Mouse (Mus musculus) intestine, embryonic 14.5 days (tissue): ENCODE results near the gene Lrrn2. TPM values are rescaled to one million over a fixed set of nuclear protein-coding genes. Genes with fewer than 3 reads are reported as not detected.

Source experiments
- ATAC-seq: fragments of 200-750 bp; cut with Nextera tagmentation; replicated peaks from 2 replicates; pipeline ENCODE4 v1.8.0; 2017; ENCODE audit warnings: low read depth, moderate number of reproducible peaks, moderate TSS enrichment, moderate library complexity; ENCODE audit not compliant: low FRiP score, low TSS enrichment
- DNase-seq: peaks from one replicate; pipeline ENCODE4 v3.0.0-alpha.2; 2018; ENCODE audit warnings: low spot score
- H3K27ac ChIP-seq: fragments of 300-500 bp; sonication (generic); 2 replicates; pipeline ENCODE4 v1.5.1; 2014; ENCODE audit warnings: low read depth, mild to moderate bottlenecking, control low read depth
- H3K27me3 ChIP-seq: fragments of 300-500 bp; sonication (generic); replicated peaks from 2 replicates; pipeline ENCODE4 v1.6.1; 2014; ENCODE audit warnings: low read length, control low read depth; ENCODE audit not compliant: control insufficient read depth, insufficient read depth
- H3K36me3 ChIP-seq: fragments of 300-500 bp; sonication (generic); 2 replicates; pipeline ENCODE4 v1.6.1; 2014; ENCODE audit warnings: low read length, control low read depth; ENCODE audit not compliant: control insufficient read depth, insufficient read depth
- H3K4me1 ChIP-seq: fragments of 300-500 bp; sonication (generic); replicated peaks from 2 replicates; pipeline ENCODE4 v1.6.1; 2014; ENCODE audit warnings: low read length, control low read depth, mixed read lengths; ENCODE audit not compliant: control insufficient read depth, insufficient read depth
- H3K4me2 ChIP-seq: fragments of 300-500 bp; sonication (generic); 2 replicates; pipeline ENCODE4 v1.6.1; 2014; ENCODE audit warnings: low read length
- H3K4me3 ChIP-seq: fragments of 300-500 bp; sonication (generic); 2 replicates; pipeline ENCODE4 v1.5.1; 2014; ENCODE audit warnings: low read depth, low read length, control low read depth, mixed read lengths
- H3K9ac ChIP-seq: fragments of 300-500 bp; sonication (generic); 2 replicates; pipeline ENCODE4 v1.6.1; 2014; ENCODE audit warnings: mild to moderate bottlenecking, low read length
- H3K9me3 ChIP-seq: fragments of 300-500 bp; sonication (generic); 2 replicates; pipeline ENCODE4 v1.6.1; 2016; ENCODE audit warnings: low read length, control low read depth; ENCODE audit not compliant: control insufficient read depth
- WGBS: fragments of 180-500 bp; shearing (Covaris S2); extraction: QIAGEN DNeasy Blood & Tissue Kit; methylation state at CpG from one replicate; pipeline ENCODE4 v1.1.7; 2014; 5-methylcytosine and 5-hydroxymethylcytosine counted together
- polyA plus RNA-seq: library from polyadenylated mRNA; unstranded; fragments of >200 nt; fragmentation: Nextera tagmentation; extraction: Ambion mirVana; gene quantifications from 2 replicates; pipeline ENCODE4 v1.2.1, GENCODE M21; 2014

The Lrrn2 gene
- polyA plus RNA-seq, 1 experiment from 2014 or later, result 4.4 TPM

DNA sequence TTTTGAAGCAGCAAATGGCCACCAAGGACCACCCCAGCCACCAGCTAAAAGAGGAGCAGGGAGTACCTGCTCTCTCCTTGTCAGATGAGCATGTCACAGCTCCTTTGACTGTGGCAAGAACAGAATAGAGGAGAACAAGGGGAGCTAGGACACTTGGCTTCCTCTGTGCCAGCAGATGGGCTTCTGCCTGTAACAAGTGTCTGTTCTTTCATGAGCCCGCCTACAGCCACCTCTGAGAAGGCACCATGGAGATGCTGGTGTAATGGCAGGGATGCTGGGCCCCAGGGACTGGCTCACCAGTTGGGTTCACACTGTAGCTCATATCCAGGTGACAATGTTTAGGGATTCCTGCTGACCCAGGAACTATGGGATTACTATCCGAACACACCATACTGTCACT, 12.0 kb downstream of the Lrrn2 start:
- H3K27me3 ChIP-seq, result no peaks in the 10 kb centered on the region
- H3K36me3 ChIP-seq, result no peaks in the 10 kb centered on the region
- H3K4me3 ChIP-seq, result no peak overlapping the region
- no peak overlapping the region for H3K9ac ChIP-seq
- no peak overlapping the region for H3K27ac ChIP-seq
- no peak for DNase-seq
- H3K4me2 ChIP-seq, result no peak overlapping the region
- WGBS, result 85% methylated on average over 2 of the region's 2 CpGs
- no peak for ATAC-seq
- H3K4me1 ChIP-seq, result no peaks in the 10 kb centered on the region; the same call in 1 of the 2 replicates
- H3K9me3 ChIP-seq, result no peaks in the 10 kb centered on the region

DNA sequence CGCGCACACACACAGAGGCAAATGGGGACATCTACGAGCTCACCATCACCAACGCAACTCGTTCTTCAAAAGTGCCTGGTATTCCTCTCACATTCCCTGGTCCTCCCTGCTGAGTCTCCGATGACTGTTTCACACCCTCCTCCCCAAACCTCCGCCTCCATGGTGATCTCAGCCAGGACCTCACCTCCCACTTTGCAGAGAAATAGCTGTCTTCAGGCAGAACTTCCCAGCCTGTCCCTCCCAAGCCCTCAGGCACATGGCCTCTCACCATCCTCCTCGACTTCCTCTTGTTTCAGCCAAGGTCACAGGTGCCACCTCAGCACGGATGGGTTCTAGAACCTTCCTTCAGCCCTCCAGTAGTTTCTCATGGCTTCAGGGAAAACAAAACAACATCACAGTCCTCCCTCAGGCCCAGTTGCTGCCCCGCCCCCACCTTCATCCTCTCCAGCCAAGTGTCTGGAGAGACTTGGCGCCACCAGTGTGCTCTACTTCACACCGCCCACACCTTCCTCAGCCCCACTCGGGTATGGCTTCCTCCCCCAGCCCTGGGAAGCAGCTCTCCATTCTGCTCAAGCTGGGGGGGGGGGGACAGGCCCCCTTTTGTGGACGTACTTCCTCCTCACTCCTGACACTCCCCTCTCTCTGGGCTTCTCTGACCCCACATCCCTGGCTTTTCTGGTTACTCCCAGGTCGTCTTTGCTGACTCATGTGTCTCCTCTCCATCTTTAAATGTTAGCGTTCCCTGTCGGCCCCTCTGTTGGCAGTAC, 13.4 kb downstream of the Lrrn2 start:
- no peaks in the 10 kb centered on the region for H3K9me3 ChIP-seq
- ATAC-seq (no peak), DNase-seq (no peak)
- 51% methylated on average over 17 of the region's 17 CpGs for WGBS
- no peak overlapping the region for H3K4me3 ChIP-seq
- H3K4me2 ChIP-seq, result no peak overlapping the region
- no peaks in the 10 kb centered on the region for H3K36me3 ChIP-seq
- no peaks in the 10 kb centered on the region for H3K27me3 ChIP-seq
- no peaks in the 10 kb centered on the region; the same call in 1 of the 2 replicates for H3K4me1 ChIP-seq
- H3K9ac ChIP-seq, result no peak overlapping the region
- no peak overlapping the region for H3K27ac ChIP-seq

- Histone ChIP-seq H3K4me3 (no peak overlapping the region), H3K4me1 (no peaks in the 10 kb centered on the region), H3K27ac (no peak overlapping the region), H3K9me3 (no peaks in the 10 kb centered on the region), H3K27me3 (no peaks in the 10 kb centered on the region), H3K4me2 (no peak overlapping the region), H3K9ac (no peak overlapping the region), H3K36me3 (no peaks in the 10 kb centered on the region)
- DNase-seq (no peak), ATAC-seq (no peak)
- 89% methylated on average over 5 of the region's 6 CpGs for WGBS
Measured at GRCm38 (mm10) chr1:132899029-132899428, 19.0 kb downstream of the Lrrn2 start.

- ATAC-seq, result no peak
- H3K9me3 ChIP-seq, result no peaks in the 10 kb centered on the region
- H3K27me3 ChIP-seq, result no peaks in the 10 kb centered on the region
- H3K36me3 ChIP-seq, result no peaks in the 10 kb centered on the region
- H3K4me3 ChIP-seq, result no peak overlapping the region
- no peak for DNase-seq
- no peak overlapping the region for H3K9ac ChIP-seq
- no peak overlapping the region for H3K27ac ChIP-seq
- H3K4me2 ChIP-seq, result no peak overlapping the region
- no peaks in the 10 kb centered on the region for H3K4me1 ChIP-seq
- whole genome bisulfite sequencing, result 69% methylated on average over 7 of the region's 7 CpGs
Measured at GRCm38 (mm10) chr1:132899626-132900025, 19.6 kb downstream of the Lrrn2 start.

DNA sequence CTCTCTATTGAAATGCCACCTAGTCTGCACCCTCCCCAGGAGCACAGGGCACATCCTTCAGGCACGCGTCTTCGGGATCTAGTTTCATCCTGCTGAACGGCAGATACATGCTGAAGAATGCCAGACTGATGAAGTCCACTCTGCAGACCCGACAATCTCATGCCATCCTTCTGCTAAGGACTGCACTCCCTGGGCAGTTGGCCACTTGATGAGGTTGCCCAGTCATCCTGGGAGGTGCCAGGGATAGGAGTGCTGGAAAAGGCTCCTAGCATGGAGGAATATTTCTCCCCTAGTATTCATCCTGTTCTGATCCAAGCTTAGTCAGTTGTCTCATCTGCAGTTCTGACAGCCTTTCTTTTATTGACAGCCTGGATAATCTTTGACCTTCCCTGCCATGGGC, 20.9 kb downstream of the Lrrn2 start:
- Histone ChIP-seq H3K27ac (no peak overlapping the region), H3K9me3 (no peaks in the 10 kb centered on the region), H3K4me1 (no peaks in the 10 kb centered on the region), H3K4me3 (no peak overlapping the region), H3K9ac (no peak overlapping the region), H3K36me3 (no peaks in the 10 kb centered on the region), H3K4me2 (no peak overlapping the region), H3K27me3 (no peaks in the 10 kb centered on the region)
- WGBS, result 68% methylated on average over 5 of the region's 5 CpGs
- no peak for ATAC-seq
- DNase-seq, result no peak

DNA sequence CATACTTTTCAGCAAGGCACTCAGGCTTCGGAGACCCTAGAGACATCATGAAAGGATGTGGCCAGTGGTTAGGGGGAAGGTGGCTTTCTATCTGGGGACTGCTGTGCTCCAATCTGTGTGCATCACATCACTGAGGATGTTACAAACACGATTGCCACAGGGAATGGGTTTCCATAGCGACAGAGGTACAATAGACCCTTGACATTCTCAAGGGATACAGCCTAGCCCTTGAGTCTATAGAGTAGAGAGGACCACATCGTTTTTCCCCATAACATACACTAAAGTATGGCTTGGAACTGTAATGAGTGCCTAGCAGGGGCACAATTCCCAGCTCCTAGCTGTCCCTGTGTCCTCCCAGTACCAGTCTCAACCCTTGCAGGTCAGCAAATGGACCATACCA, 23.4 kb downstream of the Lrrn2 start:
- Histone ChIP-seq H3K9ac (no peak overlapping the region), H3K4me3 (no peak overlapping the region), H3K27me3 (no peaks in the 10 kb centered on the region), H3K9me3 (no peaks in the 10 kb centered on the region), H3K36me3 (no peaks in the 10 kb centered on the region), H3K27ac (no peak overlapping the region), H3K4me1 (no peaks in the 10 kb centered on the region), H3K4me2 (no peak overlapping the region)
- 71% methylated on average over 4 of the region's 4 CpGs for WGBS
- no peak for ATAC-seq
- no peak for DNase-seq

DNA sequence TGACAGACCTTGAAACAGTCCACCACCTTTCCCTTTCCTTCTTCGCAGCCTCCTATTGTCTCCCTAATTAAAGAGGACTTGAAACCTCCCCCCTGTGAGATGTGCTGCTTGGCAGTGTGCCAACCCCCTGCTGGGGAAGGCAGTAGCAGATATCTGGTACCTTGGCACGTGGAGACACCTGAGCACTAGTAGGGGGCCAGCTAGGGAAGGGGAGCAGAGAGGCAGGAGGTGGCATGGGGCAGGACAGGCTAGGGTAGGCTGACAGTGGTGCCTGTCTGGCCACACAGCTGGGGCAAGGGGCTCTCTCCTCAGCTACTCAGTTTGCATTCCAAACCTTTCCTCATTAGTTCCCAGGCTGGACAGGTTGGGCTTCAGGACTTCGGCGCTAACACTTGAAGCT, 29.0 kb downstream of the Lrrn2 start:
- Histone ChIP-seq H3K36me3 (no peaks in the 10 kb centered on the region), H3K9me3 (no peaks in the 10 kb centered on the region), H3K9ac (no peak overlapping the region), H3K4me2 (no peak overlapping the region), H3K4me1 (no peaks in the 10 kb centered on the region), H3K27ac (no peak overlapping the region), H3K27me3 (no peaks in the 10 kb centered on the region), H3K4me3 (no peak overlapping the region)
- WGBS, result 63% methylated on average over 4 of the region's 4 CpGs
- ATAC-seq (no peak), DNase-seq (no peak)

- Histone ChIP-seq H3K4me3 (no peak overlapping the region), H3K27ac (no peak overlapping the region)
Measured at GRCm38 (mm10) chr1:132909951-132910350, 29.9 kb downstream of the Lrrn2 start.

DNA sequence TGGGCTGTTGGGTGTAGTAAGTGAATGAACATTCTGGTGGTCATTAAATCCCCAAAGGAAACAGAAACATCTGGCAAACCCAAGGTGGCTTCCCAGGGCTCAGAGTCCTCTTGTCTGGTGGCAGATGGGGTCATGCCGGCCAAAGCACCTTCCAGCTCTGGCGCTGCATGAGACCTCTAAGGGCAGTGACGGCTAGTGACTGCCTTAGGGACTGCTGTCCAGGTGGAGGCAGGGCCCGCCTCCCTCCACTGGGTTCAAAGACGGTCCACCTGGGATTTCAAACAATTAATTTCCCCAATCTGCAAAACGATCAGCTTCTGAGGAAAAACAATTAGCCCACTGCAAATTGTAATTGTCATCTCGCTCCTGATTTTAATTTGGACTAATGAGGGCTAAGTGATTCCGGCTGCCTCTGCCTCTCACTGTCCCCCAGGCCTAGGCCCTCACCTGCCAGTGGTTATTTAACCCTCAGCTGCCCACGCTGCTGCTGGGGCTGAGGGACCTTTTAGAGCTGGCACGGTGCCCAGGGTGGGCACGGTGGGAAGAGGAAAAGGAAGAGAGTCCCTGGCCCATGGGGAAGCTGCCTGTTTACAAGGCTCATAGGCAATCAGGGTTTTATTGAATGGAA, 30.5 kb downstream of the Lrrn2 start:
- 70% methylated on average over 11 of the region's 11 CpGs for WGBS
- no peak overlapping the region for H3K4me2 ChIP-seq
- H3K36me3 ChIP-seq, result no peaks in the 10 kb centered on the region
- H3K9me3 ChIP-seq, result no peaks in the 10 kb centered on the region
- no peak; the same call in 1 of the 2 replicates for ATAC-seq
- H3K4me1 ChIP-seq, result no peaks in the 10 kb centered on the region
- H3K27ac ChIP-seq, result no peak overlapping the region
- no peaks in the 10 kb centered on the region for H3K27me3 ChIP-seq
- H3K9ac ChIP-seq, result no peak overlapping the region
- no peak overlapping the region for H3K4me3 ChIP-seq
- no peak for DNase-seq

More at GRCm38 (mm10) chr1:132909951-132910350, 29.9 kb downstream of the Lrrn2 start:
- Histone ChIP-seq H3K9me3 (no peaks in the 10 kb centered on the region), H3K4me2 (no peak overlapping the region), H3K4me1 (no peaks in the 10 kb centered on the region), H3K36me3 (no peaks in the 10 kb centered on the region), H3K9ac (no peak overlapping the region), H3K27me3 (no peaks in the 10 kb centered on the region)
- DNase-seq (no peak), ATAC-seq (no peak; the same call in 1 of the 2 replicates)
- WGBS, result 70% methylated on average over 1 of the region's 1 CpGs
